Mouse (Mus musculus) adrenal gland, postnatal 4 days (tissue): ENCODE measurements around the gene Mapk1ip1. TPM values are rescaled to one million over a fixed set of nuclear protein-coding genes. Genes with fewer than 3 reads are reported as not detected.
A peak's percentile ranks its signal among the peaks of the same experiment; 100 is the strongest.

Experiments
- DNase-seq, 2 experiments: peaks; one replicate each; pipeline ENCODE4 v3.0.0; 2021 to 2022; ENCODE audit warnings: low spot score in 2 of 2, mixed read lengths in 2 of 2
- total RNA-seq, 2 experiments: library from RNA; stranded (reverse); gene quantifications; 2 replicates each; pipeline ENCODE4 v1.2.3; 2021

Gene Mapk1ip1
- total RNA-seq, 2 experiments from 2014 or later: 25.7 to 26.2 TPM

- no peak for DNase-seq
These were observed 4.5 kb downstream of the Mapk1ip1 start for GRCm38 (mm10) chr7:138841436-138842151.

- peak; percentile 49 to 57 for DNase-seq
These were observed 5.5 kb downstream of the Mapk1ip1 start for GRCm38 (mm10) chr7:138840594-138841021.

GRCm38 (mm10) chr7:138835028-138835427 is 11.0 kb downstream of the Mapk1ip1 start:
- no peak for DNase-seq

GRCm38 (mm10) chr7:138827812-138828211 is 18.3 kb downstream of the Mapk1ip1 start:
- peak; percentile 23 to 35 for DNase-seq

GRCm38 (mm10) chr7:138824995-138825756 is 20.9 kb downstream of the Mapk1ip1 start:
- DNase-seq: no peak

- DNase-seq: no peak
These were observed 21.6 kb downstream of the Mapk1ip1 start for GRCm38 (mm10) chr7:138824423-138824822.

GRCm38 (mm10) chr7:138818314-138818713 is 27.8 kb downstream of the Mapk1ip1 start:
- no peak for DNase-seq

- DNase-seq: no peak
These were observed 32.7 kb downstream of the Mapk1ip1 start for GRCm38 (mm10) chr7:138813213-138813875.

GRCm38 (mm10) chr7:138807146-138807545 is 38.9 kb downstream of the Mapk1ip1 start:
- no peak for DNase-seq

- DNase-seq: no peak
These were observed 42.7 kb downstream of the Mapk1ip1 start for GRCm38 (mm10) chr7:138803386-138803785.

GRCm38 (mm10) chr7:138788109-138788508 is 58.0 kb downstream of the Mapk1ip1 start:
- DNase-seq: no peak

Other genes starting within 250 kb of the Mapk1ip1 start
- gene Ppp2r2d, start 194 bp downstream of the Mapk1ip1 start, total RNA-seq: 10 to 100 TPM; 64.3 to 69.6 TPM
- gene Bnip3, start 63.2 kb upstream of the Mapk1ip1 start, total RNA-seq: 100 to 1,000 TPM; 124 to 135 TPM
- gene Jakmip3, start 94.5 kb upstream of the Mapk1ip1 start, total RNA-seq: 1 to 10 TPM; 3.5 to 5.0 TPM
- gene Dpysl4, start 239.7 kb upstream of the Mapk1ip1 start, total RNA-seq: 1 to 10 TPM; 5.9 to 6.1 TPM